20 mouse cellular contexts compared by ENCODE assay signal in genomic region chr3:142886963-142887362, GRCm38 (mm10).
"Had no signal": no experiment of that assay in that cellular context is flagged by ENCODE, and none has a peak within 500 bp of the region (broad histone marks: within the 10 kb centered on the region; RNA-seq: fewer than 3 reads in every experiment).

No protein-coding gene starts in this region.

- H3K4me2 ChIP-seq: lung, embryonic 15.5 days; midbrain, embryonic 12.5 days; neural tube, embryonic 13.5 days; neural tube, embryonic 15.5 days had no signal

- H3K27ac ChIP-seq: lung, embryonic 15.5 days; midbrain, embryonic 10.5 days; midbrain, embryonic 12.5 days; neural tube, embryonic 13.5 days; neural tube, embryonic 15.5 days had no signal

- H3K27me3 ChIP-seq: lung, embryonic 15.5 days; midbrain, embryonic 12.5 days; neural tube, embryonic 13.5 days; neural tube, embryonic 15.5 days had no signal

- DNase-seq: lung, adult 2 months; lung, postnatal 14 days; lung, postnatal 36 days; midbrain, embryonic 14.5 days; retina, postnatal 1 day; right cerebral cortex, adult 18-20 months; right cerebral cortex, postnatal 25 days; right cerebral cortex, postnatal 4 days; spleen, adult 18-20 months; thymus, adult 18-20 months; thymus, postnatal 14 days; thymus, postnatal 36 days had no signal

- H3K9me3 ChIP-seq: lung, embryonic 15.5 days; midbrain, embryonic 10.5 days; midbrain, embryonic 12.5 days; neural tube, embryonic 13.5 days; neural tube, embryonic 15.5 days had no signal

- ATAC-seq: lung, postnatal 0 days; midbrain, embryonic 16.5 days had no signal

- H3K36me3 ChIP-seq: lung, embryonic 15.5 days; midbrain, embryonic 10.5 days; midbrain, embryonic 12.5 days; neural tube, embryonic 13.5 days; neural tube, embryonic 15.5 days had no signal

- H3K4me3 ChIP-seq: lung, embryonic 15.5 days; midbrain, embryonic 10.5 days; midbrain, embryonic 12.5 days; myocyte; neural tube, embryonic 13.5 days; neural tube, embryonic 15.5 days had no signal

- H3K9ac ChIP-seq: lung, embryonic 15.5 days; midbrain, embryonic 12.5 days; neural tube, embryonic 13.5 days; neural tube, embryonic 15.5 days had no signal
